Mouse (Mus musculus) heart, embryonic 11.5 days (tissue): ENCODE results near the gene Gpr152. TPM values are rescaled to one million over a fixed set of nuclear protein-coding genes. Genes with fewer than 3 reads are reported as not detected.

Experiments used
- ATAC-seq: fragments of 200-750 bp; cut with Nextera tagmentation; replicated peaks from 2 replicates; pipeline ENCODE4 v1.8.0; 2017; ENCODE audit warnings: moderate library complexity; ENCODE audit not compliant: insufficient number of reproducible peaks, low FRiP score, low TSS enrichment
- H3K27ac ChIP-seq: fragments of 300-500 bp; sonication (generic); 2 replicates; pipeline ENCODE4 v1.5.1; 2014; ENCODE audit warnings: mild to moderate bottlenecking, low read depth, low read length
- H3K27me3 ChIP-seq: fragments of 300-500 bp; sonication (generic); 2 replicates; pipeline ENCODE4 v1.6.1; 2014; ENCODE audit warnings: mild to moderate bottlenecking, low read length, mixed read lengths; ENCODE audit not compliant: control insufficient read depth, insufficient read depth
- H3K36me3 ChIP-seq: fragments of 300-500 bp; sonication (generic); 2 replicates; pipeline ENCODE4 v1.6.1; 2014; ENCODE audit warnings: mild to moderate bottlenecking, low read length, moderate library complexity, mixed read lengths; ENCODE audit not compliant: control insufficient read depth, insufficient read depth
- H3K4me1 ChIP-seq: fragments of 300-500 bp; sonication (generic); 2 replicates; pipeline ENCODE4 v1.6.1; 2014; ENCODE audit warnings: low read length; ENCODE audit not compliant: control insufficient read depth, insufficient read depth
- H3K4me2 ChIP-seq: fragments of 300-500 bp; sonication (generic); 2 replicates; pipeline ENCODE4 v1.6.1; 2014; ENCODE audit warnings: mild to moderate bottlenecking, moderate library complexity
- H3K4me3 ChIP-seq: fragments of 300-500 bp; sonication (generic); 2 replicates; pipeline ENCODE4 v1.5.1; 2014; ENCODE audit warnings: low read depth, low read length
- H3K9ac ChIP-seq: fragments of 300-500 bp; sonication (generic); 2 replicates; pipeline ENCODE4 v1.6.1; 2014; ENCODE audit warnings: mild to moderate bottlenecking, low read depth, low read length, moderate library complexity
- H3K9me3 ChIP-seq: fragments of 300-500 bp; sonication (generic); replicated peaks from 2 replicates; pipeline ENCODE4 v1.6.1; 2016; ENCODE audit warnings: low read length; ENCODE audit not compliant: control insufficient read depth
- WGBS: fragments of 180-500 bp; shearing (Covaris S2); extraction: QIAGEN DNeasy Blood & Tissue Kit; methylation state at CpG from one replicate; pipeline ENCODE4 v1.1.7; 2014; ENCODE audit not compliant: insufficient replicate concordance; 5-methylcytosine and 5-hydroxymethylcytosine counted together
- polyA plus RNA-seq: library from polyadenylated mRNA; unstranded; fragments of >200 nt; fragmentation: Nextera tagmentation; extraction: Ambion mirVana; gene quantifications from 2 replicates; pipeline ENCODE4 v1.2.1, GENCODE M21; 2014

Gpr152 gene
- polyA plus RNA-seq, 1 experiment from 2014 or later: not detected

GRCm38 (mm10) chr19:4152445-4153231 is 13.1 kb downstream of the Gpr152 start:
- Histone ChIP-seq H3K36me3 (peaks cover 22% of the 10 kb centered on the region), H3K27me3 (no peaks in the 10 kb centered on the region), H3K4me2 (no peak overlapping the region), H3K4me1 (peaks cover 7% of the 10 kb centered on the region), H3K9me3 (no peaks in the 10 kb centered on the region), H3K27ac (no peak overlapping the region), H3K4me3 (no peak overlapping the region), H3K9ac (peak overlapping the region; percentile 34; the same call in 1 of the 2 replicates)
- WGBS: 85% methylated on average over 8 of the region's 8 CpGs
- no peak for ATAC-seq

GRCm38 (mm10) chr19:4153232-4153654 is 13.7 kb downstream of the Gpr152 start, which contains the start of gene Ptprcap:
TSS of gene Ptprcap (plus strand) at chr19:4153604.
- H3K4me2 ChIP-seq: no peak within 1 kb of the TSS

GRCm38 (mm10) chr19:4154437-4155222 is 15.0 kb downstream of the Gpr152 start:
- H3K27me3 ChIP-seq: no peaks in the 10 kb centered on the region
- 75% methylated on average over 13 of the region's 13 CpGs for WGBS
- H3K36me3 ChIP-seq: peaks cover 22% of the 10 kb centered on the region
- no peaks in the 10 kb centered on the region for H3K9me3 ChIP-seq
- no peak overlapping the region for H3K4me3 ChIP-seq
- H3K4me2 ChIP-seq: no peak overlapping the region
- no peak for ATAC-seq
- no peak overlapping the region for H3K27ac ChIP-seq
- H3K9ac ChIP-seq: 0 out of 2 replicates have a peak overlapping the region, but pooled peaks have one; percentile 4
- H3K4me1 ChIP-seq: no peaks in the 10 kb centered on the region

More at GRCm38 (mm10) chr19:4153232-4153654, 13.7 kb downstream of the Gpr152 start, which contains the start of gene Ptprcap:
- Histone ChIP-seq H3K27ac (no peak within 1 kb of the TSS), H3K4me3 (no peak within 1 kb of the TSS), H3K9ac (peak within 1 kb of the TSS; percentile 34; the same call in 1 of the 2 replicates), H3K4me1 (peaks cover 7% of the 10 kb centered on the region), H3K36me3 (peaks cover 22% of the 10 kb centered on the region), H3K27me3 (no peaks in the 10 kb centered on the region), H3K9me3 (no peaks in the 10 kb centered on the region)
- no peak for ATAC-seq
- 57% methylated on average over 11 of the region's 11 CpGs for WGBS

- no peak overlapping the region for H3K4me2 ChIP-seq
- no peak overlapping the region for H3K4me3 ChIP-seq
- H3K9ac ChIP-seq: 0 out of 2 replicates have a peak overlapping the region, but pooled peaks have one; percentile 4
- H3K4me1 ChIP-seq: no peaks in the 10 kb centered on the region
- H3K9me3 ChIP-seq: no peaks in the 10 kb centered on the region
- no peak overlapping the region for H3K27ac ChIP-seq
- no peaks in the 10 kb centered on the region for H3K27me3 ChIP-seq
- 82% methylated on average over 6 of the region's 6 CpGs for WGBS
- peaks cover 21% of the 10 kb centered on the region for H3K36me3 ChIP-seq
- no peak for ATAC-seq
Observed at GRCm38 (mm10) chr19:4155223-4156072, 15.9 kb downstream of the Gpr152 start.

- peaks cover 21% of the 10 kb centered on the region for H3K36me3 ChIP-seq
- H3K4me1 ChIP-seq: no peaks in the 10 kb centered on the region
- H3K27me3 ChIP-seq: no peaks in the 10 kb centered on the region
- 66% methylated on average over 20 of the region's 20 CpGs for WGBS
- no peak overlapping the region for H3K4me2 ChIP-seq
- H3K9ac ChIP-seq: no peak overlapping the region
- H3K27ac ChIP-seq: no peak overlapping the region
- no peak overlapping the region for H3K4me3 ChIP-seq
- no peak for ATAC-seq
- H3K9me3 ChIP-seq: no peaks in the 10 kb centered on the region
Observed at GRCm38 (mm10) chr19:4156073-4156579, 16.5 kb downstream of the Gpr152 start.

- Histone ChIP-seq H3K4me3 (no peak overlapping the region), H3K9ac (no peak overlapping the region), H3K27me3 (no peaks in the 10 kb centered on the region), H3K27ac (no peak overlapping the region), H3K4me2 (no peak overlapping the region), H3K9me3 (no peaks in the 10 kb centered on the region), H3K36me3 (peaks cover 19% of the 10 kb centered on the region), H3K4me1 (no peaks in the 10 kb centered on the region)
- no peak for ATAC-seq
- WGBS: 92% methylated on average over 12 of the region's 12 CpGs
Observed at GRCm38 (mm10) chr19:4156771-4157170, 17.2 kb downstream of the Gpr152 start.

- peaks cover 7% of the 10 kb centered on the region; the same call in 1 of the 2 replicates for H3K4me1 ChIP-seq
- H3K4me3 ChIP-seq: no peak overlapping the region
- H3K36me3 ChIP-seq: peaks cover 13% of the 10 kb centered on the region
- whole genome bisulfite sequencing: 93% methylated on average over 8 of the region's 8 CpGs
- no peak for ATAC-seq
- no peak overlapping the region for H3K27ac ChIP-seq
- H3K9me3 ChIP-seq: no peaks in the 10 kb centered on the region
- no peak overlapping the region for H3K9ac ChIP-seq
- no peak overlapping the region for H3K4me2 ChIP-seq
- H3K27me3 ChIP-seq: no peaks in the 10 kb centered on the region
Observed at GRCm38 (mm10) chr19:4159049-4159448, 19.5 kb downstream of the Gpr152 start.
